Mouse (Mus musculus): ENCODE measurements at regions not wholly inside any gene's neighbourhood (a gene's known extent, or its start where the extent isn't known, plus 50 kb on each side); places are given as distances from the start of the nearest gene placed in this dataset.

DNA sequence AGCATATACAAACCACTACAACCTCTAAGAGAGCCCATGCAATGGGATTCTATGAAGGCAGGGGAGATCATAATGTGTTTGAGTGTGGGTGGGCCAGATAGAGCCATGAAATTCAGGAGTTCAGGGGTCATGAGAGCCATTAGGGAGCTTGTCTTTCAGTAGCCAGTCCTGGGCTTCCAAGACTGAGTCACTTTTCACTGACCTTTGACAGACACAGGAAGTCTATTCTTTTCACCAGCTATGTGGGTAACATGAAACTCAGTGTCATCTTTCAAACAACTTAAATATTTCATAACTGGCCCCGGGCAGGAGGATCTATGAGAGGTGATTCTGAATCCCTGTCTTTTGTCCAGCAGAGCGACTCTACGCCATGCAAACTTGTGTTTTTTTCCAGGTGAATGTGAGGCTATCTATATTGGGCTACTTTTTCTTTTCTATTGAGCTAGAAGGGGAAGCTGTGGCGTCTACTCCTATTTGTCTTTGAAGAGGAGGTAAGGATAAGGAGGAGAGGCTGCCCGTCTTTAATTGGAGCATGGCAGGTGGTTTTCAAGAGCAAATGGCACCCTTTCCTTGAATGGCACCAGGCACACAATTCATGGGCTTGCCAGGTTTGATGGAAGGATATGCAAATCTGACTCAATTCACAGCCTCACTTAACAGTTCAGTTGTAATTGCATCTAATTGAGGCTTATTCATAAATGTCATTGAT lies 95.6 kb upstream of the Chd2 start:
- TF ChIP-seq POLR2A (IDR thresholded peaks at IDR 0.05; ENCODE audit: borderline replicate concordance, extremely low read depth, low read depth, low read length): no peak
- TF ChIP-seq CTCF (IDR thresholded peaks at IDR 0.05; ENCODE audit: insufficient read depth, low read length): no peak

All from lung, adult 2 months (tissue).